Mouse (Mus musculus) right cerebral cortex, adult 2 months (tissue): ENCODE measurements around the gene Kif24.
"Not testable (repeated sequence)": the region's sequence is repeated elsewhere in the genome, so short reads cannot be mapped to it uniquely, and the experiment has no call there.

ENCODE experiments used
- DNase-seq, 2 experiments: peaks; one replicate each; pipeline ENCODE4 v3.0.0; 2021 to 2022; ENCODE audit warnings: low spot score in 2 of 2

The Kif24 gene

GRCm38 (mm10) chr4:41492951-41493350 is 28.3 kb upstream of the Kif24 start:
- no peak for DNase-seq

GRCm38 (mm10) chr4:41481601-41482017 is 16.9 kb upstream of the Kif24 start:
- no peak for DNase-seq

- DNase-seq: no peak
Measured at GRCm38 (mm10) chr4:41480254-41480653, 15.6 kb upstream of the Kif24 start.

DNA sequence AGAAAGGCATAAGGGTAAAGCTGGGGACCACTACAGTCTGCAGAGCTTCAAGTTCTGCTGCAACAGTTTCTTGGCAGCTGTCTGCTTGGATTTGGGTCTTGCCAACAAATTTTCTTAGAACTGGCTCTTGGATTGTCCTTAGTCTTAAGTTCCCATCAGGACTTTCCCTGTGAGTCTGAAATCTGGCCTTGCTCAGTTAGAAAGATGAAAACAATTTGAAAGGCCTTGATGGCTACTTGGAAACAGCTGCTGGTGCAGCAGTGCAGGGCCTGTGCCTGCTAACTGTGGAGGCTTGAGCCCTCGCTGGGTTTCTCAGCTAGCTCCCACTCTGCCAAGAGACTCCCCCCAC is 14.7 kb upstream of the Kif24 start:
- no peak for DNase-seq

DNA sequence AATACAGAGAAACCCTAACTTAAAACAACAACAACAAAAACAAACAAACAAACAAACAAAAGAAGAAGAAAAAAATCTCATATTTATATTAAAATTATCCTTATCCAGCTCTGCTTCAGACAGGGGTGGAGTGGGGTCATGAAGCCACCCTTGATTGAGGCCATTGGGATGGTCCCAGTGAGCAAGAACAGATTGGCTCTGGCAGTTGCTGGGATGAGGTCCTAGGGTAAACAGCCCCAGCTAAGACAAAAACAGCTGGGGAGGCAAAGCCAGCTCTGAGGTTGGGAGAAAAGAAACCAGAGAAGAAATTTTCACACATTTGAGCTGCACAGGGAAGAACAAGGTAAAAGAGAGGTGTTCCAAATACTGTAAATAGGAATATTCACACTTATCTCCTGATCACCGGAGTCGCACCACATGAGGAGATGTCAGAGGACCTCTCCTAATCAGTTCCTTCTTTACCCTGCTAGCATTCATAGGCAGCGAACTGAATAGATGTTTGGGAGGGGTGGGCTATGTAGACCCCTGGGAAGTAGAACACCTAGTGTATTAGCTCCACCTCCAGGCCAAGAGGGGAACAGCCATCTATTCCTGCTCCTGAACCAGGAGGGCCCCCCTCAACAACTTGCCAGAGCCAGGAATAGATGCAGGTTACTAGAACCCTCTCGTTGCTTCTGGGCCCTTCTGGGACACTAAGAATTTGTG is 14.2 kb upstream of the Kif24 start:
- no peak for DNase-seq

- no peak for DNase-seq
Measured at GRCm38 (mm10) chr4:41477648-41478160, 13.0 kb upstream of the Kif24 start.

- DNase-seq: no peak
Measured at GRCm38 (mm10) chr4:41471384-41471689, 6.7 kb upstream of the Kif24 start.

- peak; percentile 66 for DNase-seq
Measured at GRCm38 (mm10) chr4:41470684-41471383, 6.1 kb upstream of the Kif24 start.

GRCm38 (mm10) chr4:41470051-41470683 is 5.5 kb upstream of the Kif24 start:
- no peak for DNase-seq

GRCm38 (mm10) chr4:41469199-41469598 is 4.5 kb upstream of the Kif24 start:
- no peak for DNase-seq

- peak; percentile 74 to 78 for DNase-seq
Measured at GRCm38 (mm10) chr4:41468396-41469080, 3.9 kb upstream of the Kif24 start.

DNA sequence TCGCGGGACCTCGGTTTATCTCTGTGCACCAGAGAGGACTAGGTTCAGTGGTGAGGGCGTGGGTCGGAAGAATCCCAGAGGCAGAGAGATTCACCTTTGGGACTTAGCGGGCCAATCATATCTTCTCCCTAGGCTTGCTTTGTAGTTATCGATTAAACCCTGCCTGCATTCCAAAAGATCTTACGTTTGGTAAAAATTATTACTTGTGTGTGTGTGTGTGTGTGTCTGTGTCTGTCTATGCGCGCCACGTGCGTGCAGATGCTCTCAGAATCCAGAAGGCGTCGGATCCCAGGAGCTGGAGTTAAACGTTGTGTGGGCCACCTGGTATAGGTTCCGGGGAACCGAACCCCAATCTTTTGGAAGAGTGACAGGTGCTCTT is 589 bp upstream of the Kif24 start:
- no peak for DNase-seq

GRCm38 (mm10) chr4:41463051-41463738 is 1.5 kb downstream of the Kif24 start:
- not testable (repeated sequence) for DNase-seq

DNA sequence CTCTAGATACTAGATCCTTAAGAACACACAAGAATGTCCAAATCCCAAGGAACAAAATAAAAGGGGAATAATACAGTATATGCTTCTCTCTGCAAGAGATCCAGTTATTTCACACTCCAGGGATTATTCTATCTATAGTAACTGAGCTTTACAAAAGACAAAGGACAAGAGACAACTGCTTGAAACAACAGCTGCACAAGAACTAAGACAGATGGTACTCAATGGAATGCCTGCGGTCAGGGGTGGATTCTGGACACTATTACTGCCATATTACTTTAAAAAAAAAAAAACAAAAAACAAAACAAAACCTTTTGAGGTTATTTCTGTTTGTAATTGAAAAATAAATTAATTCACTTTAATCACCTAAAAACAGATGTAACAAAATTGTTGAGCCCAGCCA is 4.0 kb downstream of the Kif24 start:
- DNase-seq: no peak

GRCm38 (mm10) chr4:41447595-41447994 is 17.1 kb downstream of the Kif24 start:
- DNase-seq: no peak

GRCm38 (mm10) chr4:41442790-41443302 is 21.8 kb downstream of the Kif24 start:
- no peak for DNase-seq

DNA sequence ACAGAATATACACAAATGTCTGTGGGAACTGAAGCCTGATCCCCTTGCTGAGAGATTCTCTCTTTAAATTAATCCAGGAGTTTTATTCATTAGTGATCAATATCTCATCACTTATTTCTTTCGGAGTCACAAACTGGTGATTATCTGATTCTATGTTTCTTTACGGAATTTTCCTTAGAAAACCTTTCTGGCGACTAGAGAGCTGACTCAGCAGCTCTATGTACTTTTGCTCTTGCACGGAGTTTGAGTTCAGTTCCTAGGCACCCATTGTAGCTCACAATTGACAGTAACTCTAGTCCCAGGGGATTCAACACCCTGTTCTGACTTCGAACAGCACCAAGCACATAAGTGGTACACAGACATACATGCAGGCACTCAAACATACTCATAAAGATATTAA is 25.8 kb downstream of the Kif24 start:
- DNase-seq: no peak

DNA sequence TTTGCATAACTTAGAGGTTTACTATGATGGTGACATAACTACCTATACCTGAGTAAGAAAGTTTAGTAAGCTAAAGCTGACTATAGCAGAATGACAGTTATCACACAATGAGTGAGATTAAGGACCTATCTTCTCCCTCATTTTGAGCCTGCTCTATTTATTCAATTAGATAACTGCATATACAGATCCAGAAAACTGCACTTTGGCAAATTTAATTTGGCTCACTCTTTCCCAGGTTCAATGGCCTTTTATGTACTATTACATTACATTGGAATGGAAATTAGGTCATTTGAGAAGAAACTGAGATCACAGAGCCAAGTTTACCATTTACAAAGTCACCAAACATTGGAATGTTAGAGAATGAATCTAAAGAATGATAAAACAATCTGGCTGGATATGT is 47.7 kb downstream of the Kif24 start:
- DNase-seq: no peak

DNA sequence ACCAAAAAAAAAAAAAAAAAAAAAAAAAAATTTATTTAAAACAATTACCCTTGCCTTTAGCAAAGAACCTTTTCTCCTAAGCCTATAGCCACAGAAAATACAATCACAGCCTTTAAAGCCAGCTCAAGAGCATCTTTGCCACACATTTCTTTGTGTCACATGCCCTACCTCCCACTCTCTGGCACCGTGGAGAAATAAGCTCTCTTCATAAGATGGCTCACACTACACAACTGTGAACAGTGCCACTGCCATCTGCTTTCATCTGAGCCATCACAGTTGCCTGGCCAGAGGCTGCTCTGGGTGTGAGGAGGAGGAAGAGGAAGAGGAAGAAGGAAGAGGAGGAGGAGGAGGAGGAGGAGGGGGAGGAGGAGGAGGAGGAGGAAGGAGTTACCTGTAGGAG is 55.3 kb downstream of the Kif24 start:
- DNase-seq: peak in 1 of 2 experiments; percentile 38

GRCm38 (mm10) chr4:41407353-41407752 is 57.3 kb downstream of the Kif24 start:
- no peak for DNase-seq

GRCm38 (mm10) chr4:41406597-41406996 is 58.1 kb downstream of the Kif24 start:
- no peak for DNase-seq

- no peak for DNase-seq
Measured at GRCm38 (mm10) chr4:41401573-41401972, 63.1 kb downstream of the Kif24 start.
